Mouse (Mus musculus) inflammation-experienced regulatory T-cells, adult 6 months (primary cell): ENCODE results near the gene Wfdc15a. TPM values are rescaled to one million over a fixed set of nuclear protein-coding genes. Genes with fewer than 3 reads are reported as not detected.

ENCODE experiments used
- ATAC-seq: one replicate; pipeline ENCODE4 v1.8.0; 2017
- polyA plus RNA-seq, 3 experiments: library from polyadenylated mRNA; unstranded; fragments of 100-300 nt; shearing (Covaris generic); gene quantifications; one replicate each; pipeline ENCODE4 v1.2.1; 2017

Wfdc15a gene
- polyA plus RNA-seq, 3 experiments from 2014 or later = not detected

GRCm38 (mm10) chr2:164175850-164176249, 24.1 kb downstream of the Wfdc15a start:
- ATAC-seq = no peak

DNA sequence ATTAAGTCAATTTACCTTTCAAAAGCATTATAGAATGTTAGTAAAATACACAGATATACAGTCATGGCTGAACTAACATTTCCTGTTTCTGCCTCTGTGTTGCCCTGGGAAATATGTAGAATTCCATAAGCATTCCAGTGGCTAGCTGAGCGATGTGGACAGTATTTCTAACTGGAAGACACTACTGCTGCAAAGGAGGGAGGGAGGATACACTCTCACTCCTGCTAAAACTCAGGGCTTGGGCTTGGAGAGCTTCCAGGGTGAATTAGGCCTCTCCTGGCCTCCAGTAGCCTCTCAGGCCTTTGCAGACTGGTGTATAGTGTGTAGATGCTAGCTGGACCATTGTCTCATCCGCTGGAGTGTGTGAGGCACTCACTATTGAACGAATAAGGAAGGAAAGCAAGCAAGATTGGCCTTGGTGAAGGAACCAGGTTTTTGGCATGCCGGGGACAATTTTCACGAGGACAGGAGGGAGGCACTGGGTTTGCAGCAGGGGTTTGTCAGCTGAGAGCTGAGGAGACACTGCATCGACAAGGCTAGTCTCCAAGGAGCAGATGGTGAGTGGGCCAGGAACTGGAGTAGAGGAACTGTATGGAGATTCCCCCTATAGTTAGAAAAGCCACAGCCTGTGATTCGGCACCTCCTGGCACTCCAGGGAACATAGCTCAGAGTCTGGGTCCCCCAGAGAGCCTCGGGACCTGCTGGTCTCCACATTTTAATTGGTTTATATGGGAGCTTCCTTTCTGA, 25.1 kb downstream of the Wfdc15a start:
- no peak for ATAC-seq

- ATAC-seq = no peak
Measured at GRCm38 (mm10) chr2:164173394-164173793, 26.5 kb downstream of the Wfdc15a start.

DNA sequence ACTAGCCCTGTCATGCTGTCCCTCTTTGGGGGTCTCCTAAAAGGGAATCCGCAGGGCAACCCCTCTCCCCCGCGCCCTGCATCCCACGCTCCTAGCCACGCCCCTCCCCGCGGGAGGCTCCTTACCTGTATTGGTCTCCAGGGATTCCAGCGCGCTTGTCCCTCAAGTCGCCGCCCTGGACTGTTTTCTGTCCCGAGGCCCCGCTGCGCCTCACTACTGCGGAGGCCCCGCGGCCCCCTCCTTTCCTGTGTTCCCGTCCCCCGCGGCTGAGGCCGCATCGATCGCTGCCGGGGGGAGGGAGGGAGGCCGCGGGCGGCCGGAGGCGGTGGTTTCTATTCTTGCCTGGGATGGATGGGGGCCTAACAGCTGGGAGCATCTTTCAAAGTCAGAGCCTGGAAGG, 29.0 kb downstream of the Wfdc15a start, which contains the start of gene Kcns1:
TSS of gene Kcns1 (minus strand) at position 212 of the 400 bp plus-strand sequence.
- ATAC-seq = no peak

GRCm38 (mm10) chr2:164170326-164170725, 29.6 kb downstream of the Wfdc15a start:
- ATAC-seq = no peak

- peak; percentile 50 for ATAC-seq
Measured at GRCm38 (mm10) chr2:164168571-164168946, 31.4 kb downstream of the Wfdc15a start.

GRCm38 (mm10) chr2:164167752-164168570, 32.0 kb downstream of the Wfdc15a start:
- no peak for ATAC-seq

DNA sequence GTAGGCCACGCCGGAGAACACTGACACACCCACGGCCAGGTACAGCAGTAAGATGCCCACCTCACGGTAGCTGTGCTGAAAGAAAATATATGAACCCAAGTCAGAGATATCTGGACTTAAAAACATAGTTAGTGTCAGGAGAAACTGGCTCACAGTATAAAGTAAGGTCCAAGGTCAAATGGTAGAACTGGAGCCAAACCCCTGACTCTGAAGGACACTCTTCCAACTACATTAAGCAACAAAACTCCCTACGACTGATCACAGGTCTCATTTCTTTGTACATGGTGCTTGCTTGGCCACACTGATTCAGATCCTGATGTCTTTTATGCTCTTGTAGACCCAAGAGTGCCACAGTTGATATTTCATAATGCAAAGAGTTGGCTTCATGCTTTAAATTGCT, 35.0 kb downstream of the Wfdc15a start:
- no peak for ATAC-seq

GRCm38 (mm10) chr2:164161515-164162055, 38.3 kb downstream of the Wfdc15a start:
- ATAC-seq = no peak

DNA sequence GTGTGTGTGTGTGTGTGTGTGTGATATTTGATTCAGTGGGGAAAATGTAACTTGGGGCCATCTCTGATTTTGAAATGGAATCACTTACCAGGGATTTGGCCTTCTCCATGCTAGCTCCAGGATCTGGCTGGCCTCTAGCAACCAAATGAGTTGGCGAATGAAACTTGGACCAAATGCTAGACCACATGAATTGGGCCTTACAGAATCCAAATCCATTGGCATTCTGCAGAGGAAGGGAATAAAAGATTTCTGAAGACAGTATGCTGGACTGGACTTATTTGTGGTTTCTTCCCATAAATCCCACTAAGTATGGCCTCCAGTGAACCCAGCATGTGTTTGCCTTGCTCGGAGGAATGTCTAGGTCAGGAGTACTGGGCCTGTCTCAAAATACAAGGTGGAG, 41.1 kb downstream of the Wfdc15a start:
- ATAC-seq = no peak

DNA sequence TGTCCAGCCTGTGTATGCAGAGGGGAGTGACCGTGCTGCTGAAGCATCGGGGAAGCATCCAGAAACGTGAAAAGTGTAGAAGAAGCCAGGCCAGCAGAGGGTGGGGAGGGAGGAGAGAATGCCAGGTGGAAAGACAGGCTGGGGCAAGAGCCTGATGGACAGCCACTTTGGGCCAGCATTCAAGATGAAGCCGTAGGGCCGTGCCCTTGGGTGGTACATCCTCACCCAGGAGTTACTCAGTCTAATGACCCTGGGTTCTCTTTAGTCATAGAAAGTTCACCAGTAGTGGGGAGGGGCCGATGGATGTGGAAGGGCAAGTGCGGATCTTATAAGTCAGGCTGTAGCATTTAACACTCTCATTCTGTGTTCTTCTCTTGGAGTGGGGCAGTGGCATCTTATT, 43.8 kb downstream of the Wfdc15a start:
- no peak for ATAC-seq

- no peak for ATAC-seq
Measured at GRCm38 (mm10) chr2:164154007-164154406, 45.9 kb downstream of the Wfdc15a start.

- ATAC-seq = no peak
Measured at GRCm38 (mm10) chr2:164152341-164152740, 47.6 kb downstream of the Wfdc15a start.

DNA sequence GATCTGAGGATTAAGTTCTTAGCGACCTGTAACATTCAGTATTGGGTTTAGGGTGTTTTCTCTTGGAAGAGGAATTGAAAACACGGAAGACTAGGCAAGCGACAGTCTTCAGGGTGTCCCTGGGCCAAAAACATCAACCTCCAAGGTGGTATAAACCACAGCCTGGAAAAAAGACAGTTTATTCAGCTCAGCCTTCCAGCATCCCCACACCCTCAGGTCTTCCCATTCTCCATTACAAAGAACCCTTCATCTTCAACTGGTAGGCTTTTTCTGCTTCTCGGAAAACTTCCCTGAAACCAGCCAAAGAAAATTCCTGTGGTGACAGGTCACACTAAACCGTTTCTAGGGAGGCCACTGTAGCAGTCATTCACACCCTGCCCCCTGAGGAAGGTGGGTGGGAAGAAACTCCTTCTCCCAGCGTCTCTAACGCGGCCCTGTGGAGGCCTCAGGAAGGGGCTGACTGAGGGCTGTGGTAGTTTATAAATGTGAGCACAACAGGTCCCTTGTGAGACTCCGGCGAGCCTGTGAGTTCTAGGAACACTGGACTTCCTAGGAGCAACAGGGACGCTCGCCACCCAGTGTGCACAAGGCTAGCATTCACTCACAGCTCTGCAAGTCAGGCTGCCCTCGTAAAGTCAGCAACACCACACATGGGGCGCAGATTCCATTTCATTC, 49.7 kb downstream of the Wfdc15a start:
- no peak for ATAC-seq

Other genes starting within 250 kb of the Wfdc15a start
- 100 to 1,000 TPM in 1 of 3 experiments, 10 to 100 TPM in 2; 60.0 to 106 (median 82.2) TPM for gene Ywhab, start 205.2 kb downstream of the Wfdc15a start, polyA plus RNA-seq
- gene Pabpc1l, start 174.7 kb downstream of the Wfdc15a start, polyA plus RNA-seq = 1 to 10 TPM in 2 of 3 experiments, under 1 TPM in 1; 0.62 to 9.3 (median 2.1) TPM
- 100 to 1,000 TPM; 167 to 200 (median 173) TPM for gene Stk4, start 129.8 kb downstream of the Wfdc15a start, polyA plus RNA-seq
- gene Tomm34, start 129.0 kb downstream of the Wfdc15a start, polyA plus RNA-seq = 100 to 1,000 TPM; 103 to 135 (median 128) TPM
- gene Kcns1, start 29.0 kb downstream of the Wfdc15a start, polyA plus RNA-seq = not detected
- gene Wfdc5, start 17.4 kb downstream of the Wfdc15a start, polyA plus RNA-seq = not detected
- not detected for gene Wfdc12, start 9.5 kb downstream of the Wfdc15a start, polyA plus RNA-seq
- not detected for gene Wfdc15b, start 21.5 kb upstream of the Wfdc15a start, polyA plus RNA-seq
- gene Svs2, start 38.3 kb upstream of the Wfdc15a start, polyA plus RNA-seq = not detected
- gene Svs3b, start 56.5 kb upstream of the Wfdc15a start, polyA plus RNA-seq = not detected
- not detected for gene Svs4, start 78.3 kb upstream of the Wfdc15a start, polyA plus RNA-seq
- not detected for gene Svs3a, start 89.1 kb upstream of the Wfdc15a start, polyA plus RNA-seq
- not detected for gene Svs6, start 116.6 kb upstream of the Wfdc15a start, polyA plus RNA-seq
- gene Svs5, start 132.6 kb upstream of the Wfdc15a start, polyA plus RNA-seq = not detected
- 1 to 10 TPM; 3.3 to 7.1 (median 3.8) TPM for gene Slpi, start 189.0 kb upstream of the Wfdc15a start, polyA plus RNA-seq
- not detected for gene Rbpjl, start 203.0 kb upstream of the Wfdc15a start, polyA plus RNA-seq
- gene Matn4, start 205.0 kb upstream of the Wfdc15a start, polyA plus RNA-seq = under 1 TPM in 1 of 3 experiments, not detected in 2; 0.21 TPM
- gene Sdc4, start 243.8 kb upstream of the Wfdc15a start, polyA plus RNA-seq = 10 to 100 TPM; 12.0 to 42.7 (median 41.8) TPM